Mouse (Mus musculus) CD4-positive helper T cell, adult 2 months (primary cell): ENCODE measurements around the gene Ptprt.

Source experiments
- DNase-seq: peaks from one replicate; pipeline ENCODE4 v3.0.0-alpha.2; 2012; ENCODE audit warnings: low read depth, missing footprints, low spot score

The Ptprt gene

DNA sequence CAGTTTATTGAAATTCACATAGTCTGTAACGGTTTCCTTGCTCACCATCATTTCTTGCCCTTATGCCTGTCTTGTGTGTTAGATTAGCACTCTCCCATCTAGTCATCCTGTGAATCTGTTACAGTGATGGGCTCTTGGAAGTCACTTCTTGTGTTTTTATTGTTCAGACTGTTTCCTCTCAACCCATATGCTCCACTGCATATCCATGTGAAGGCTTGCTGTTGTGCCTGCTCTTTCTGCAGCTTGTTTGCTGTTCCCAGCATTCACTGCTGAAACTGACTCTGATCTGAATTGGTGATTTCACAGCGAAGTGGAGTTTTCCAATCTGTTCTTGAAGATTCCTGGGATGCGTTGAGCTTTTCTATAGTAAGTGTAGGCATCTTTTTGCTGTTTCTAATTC, 678.6 kb downstream of the Ptprt start:
- no peak for DNase-seq

DNA sequence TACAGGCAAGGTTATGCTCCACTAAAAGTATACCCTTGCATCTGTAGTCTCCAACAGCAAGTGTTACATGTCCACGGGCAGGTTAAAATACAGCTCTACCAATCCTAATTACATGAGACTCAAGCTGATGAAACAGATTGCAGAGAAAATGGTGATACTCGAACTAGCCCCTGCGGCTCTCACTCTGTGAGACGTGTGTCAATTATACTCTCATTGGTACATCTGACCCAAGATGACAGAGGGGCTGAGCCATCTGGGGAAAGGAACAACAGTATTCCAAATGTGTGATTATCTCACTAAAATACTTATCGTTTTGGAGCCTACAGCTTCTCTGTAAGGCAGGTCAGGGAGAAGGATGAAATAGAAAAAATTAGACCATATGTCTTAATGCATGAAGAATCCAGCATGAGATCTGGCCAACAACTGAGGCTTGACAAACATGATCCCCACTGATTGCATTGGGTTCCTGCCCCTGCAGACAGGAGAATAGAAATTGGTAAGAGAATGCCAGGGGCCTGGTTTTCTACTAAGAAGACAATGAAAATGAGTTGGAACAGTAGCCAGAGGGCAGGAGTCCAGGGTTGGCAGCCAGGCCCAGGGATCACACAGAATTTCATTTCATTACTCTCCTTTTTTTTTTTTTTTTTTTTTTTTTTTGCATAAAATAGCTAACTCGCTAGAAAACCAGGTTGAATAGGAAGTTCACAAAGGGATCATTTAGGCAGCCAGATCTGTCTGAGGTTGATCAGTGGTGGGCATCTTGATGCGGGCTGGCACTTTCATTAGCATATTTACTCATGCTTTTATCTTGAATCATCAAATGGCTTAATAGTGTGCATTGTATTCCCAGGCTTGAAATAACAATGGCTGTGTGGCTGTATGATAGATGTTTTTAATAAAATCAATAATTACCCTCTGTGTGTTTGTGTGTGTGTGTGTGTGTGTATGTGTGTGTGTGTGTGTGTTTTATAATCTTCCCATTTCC, 699.5 kb downstream of the Ptprt start:
- DNase-seq = no peak

DNA sequence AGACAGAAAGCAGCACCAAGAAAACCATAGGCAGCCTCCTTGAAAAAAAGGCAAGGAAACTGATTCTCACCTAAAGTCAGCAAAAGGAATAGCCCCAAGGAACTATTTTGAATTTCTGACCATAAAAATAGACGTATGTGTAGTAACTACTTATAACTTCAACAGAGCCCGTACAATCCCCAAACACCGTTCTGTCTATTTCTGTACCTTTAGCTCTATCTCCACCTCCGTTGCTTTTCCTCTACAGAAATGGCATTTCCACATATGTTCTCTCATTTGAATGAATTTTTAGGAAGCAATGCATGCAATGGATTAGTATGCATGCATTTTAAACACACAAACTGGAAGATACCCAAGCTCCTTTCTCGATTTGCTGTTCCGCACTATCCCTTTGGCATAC, 715.5 kb downstream of the Ptprt start:
- no peak for DNase-seq

DNA sequence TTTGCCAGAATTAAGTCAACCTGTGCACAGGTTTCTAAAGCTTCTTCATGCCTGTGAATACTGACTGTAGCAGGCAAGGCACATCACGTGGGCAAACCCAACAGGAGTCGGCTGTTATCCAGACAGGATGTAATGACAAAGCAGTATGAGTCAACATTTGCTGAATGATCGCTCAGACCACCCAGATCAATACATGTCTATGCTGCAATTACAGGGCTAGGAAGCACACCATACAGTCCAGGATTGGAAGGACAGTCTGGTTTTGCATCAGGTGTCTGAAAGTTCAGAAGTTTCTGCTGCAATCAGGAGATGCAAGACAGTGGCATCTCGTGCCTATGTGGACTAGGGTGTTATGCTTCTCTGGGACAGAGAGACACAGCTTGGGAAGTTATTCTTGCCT, 716.3 kb downstream of the Ptprt start:
- no peak for DNase-seq

DNA sequence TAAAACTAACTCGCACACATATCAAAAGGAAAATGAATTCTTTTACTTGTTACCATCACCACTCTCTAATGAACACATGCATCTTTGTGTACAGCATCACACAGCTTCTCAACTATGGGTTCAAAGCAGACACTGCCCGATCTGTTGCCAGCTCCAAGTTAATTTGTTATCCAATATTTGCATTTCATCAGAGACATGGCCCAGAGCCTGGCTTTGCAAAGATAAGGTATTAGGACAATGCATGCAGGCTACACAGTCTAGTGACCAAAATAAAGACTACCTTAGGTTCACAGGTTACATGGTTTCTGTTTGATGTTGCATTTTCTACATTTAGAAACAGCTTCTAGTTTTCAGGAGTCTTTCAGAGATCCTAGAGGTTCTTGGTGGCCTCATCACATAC, 719.0 kb downstream of the Ptprt start:
- no peak for DNase-seq

DNA sequence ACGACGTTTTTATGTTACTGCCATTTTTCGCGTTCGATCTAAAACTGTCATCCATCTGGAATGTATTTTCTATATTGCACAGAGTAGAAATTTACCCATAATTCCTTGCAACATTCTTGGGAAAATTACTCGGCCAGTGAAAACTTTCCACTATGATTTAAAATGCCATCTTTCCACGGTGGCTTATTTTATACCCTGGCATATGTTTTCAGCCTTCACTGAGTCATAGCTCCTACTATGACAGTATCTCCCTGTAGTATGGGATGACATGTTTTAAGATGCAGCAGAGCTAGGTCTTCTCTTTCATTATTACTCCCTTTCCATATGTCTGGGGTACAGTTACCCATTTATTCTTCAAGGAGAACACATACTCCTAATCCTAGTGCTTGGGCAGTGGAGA, 753.7 kb downstream of the Ptprt start:
- DNase-seq = no peak

DNA sequence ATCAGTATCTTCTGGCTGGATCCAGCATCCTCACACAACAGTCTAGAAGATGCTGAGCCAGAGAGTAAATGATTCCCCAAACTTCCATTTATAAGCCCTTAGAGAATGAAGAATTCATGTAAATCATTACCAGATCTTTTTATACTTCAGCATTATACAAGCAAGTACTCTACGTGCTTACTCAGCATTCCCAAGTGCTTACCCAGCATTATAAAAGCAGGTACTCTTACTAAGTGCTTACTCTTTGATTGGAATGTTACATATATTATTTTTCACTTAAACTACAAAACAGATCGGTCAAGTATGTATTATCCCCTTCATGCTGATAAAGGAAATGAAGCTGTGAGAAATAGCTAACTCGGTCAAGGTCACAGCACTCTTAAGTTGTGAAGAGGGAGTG, 758.8 kb downstream of the Ptprt start:
- no peak for DNase-seq

DNA sequence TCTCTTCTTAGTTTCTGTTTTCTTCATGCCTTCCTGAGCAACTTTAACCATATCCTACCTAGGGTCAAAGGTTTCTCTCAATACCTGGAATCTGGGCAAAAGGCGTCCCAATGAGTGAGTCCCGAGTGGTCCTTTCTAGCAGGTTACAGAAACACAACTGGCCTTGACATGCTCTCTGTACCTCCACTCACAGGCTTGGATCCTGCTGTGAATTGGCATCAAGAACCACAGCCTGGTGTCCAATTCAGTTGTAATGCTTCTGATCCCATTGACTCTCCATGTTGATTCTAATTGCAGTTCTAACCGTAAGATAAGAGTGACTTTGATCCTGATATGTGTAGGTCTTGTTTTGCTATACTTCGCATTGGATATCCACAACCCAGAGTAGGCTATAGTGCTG, 776.5 kb downstream of the Ptprt start:
- DNase-seq = no peak

DNA sequence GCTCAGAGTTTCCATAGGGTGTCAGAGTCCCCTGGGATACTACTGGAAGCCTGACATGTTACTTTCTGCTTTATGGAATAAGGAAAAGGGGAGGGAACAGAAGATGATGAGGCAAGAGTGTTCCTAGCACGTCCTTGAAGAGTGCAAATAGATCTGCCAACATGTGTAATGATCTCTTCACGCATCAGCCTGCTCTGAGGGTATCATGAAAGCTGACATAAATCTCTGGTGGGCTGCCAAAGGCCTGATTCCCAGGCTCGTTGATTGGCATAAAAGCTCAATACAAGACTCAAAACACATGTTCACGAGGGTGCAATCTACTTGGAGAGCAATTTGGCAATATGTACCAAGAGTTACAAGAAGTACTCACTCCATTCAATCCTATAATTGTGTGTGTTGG, 778.4 kb downstream of the Ptprt start:
- no peak for DNase-seq

DNA sequence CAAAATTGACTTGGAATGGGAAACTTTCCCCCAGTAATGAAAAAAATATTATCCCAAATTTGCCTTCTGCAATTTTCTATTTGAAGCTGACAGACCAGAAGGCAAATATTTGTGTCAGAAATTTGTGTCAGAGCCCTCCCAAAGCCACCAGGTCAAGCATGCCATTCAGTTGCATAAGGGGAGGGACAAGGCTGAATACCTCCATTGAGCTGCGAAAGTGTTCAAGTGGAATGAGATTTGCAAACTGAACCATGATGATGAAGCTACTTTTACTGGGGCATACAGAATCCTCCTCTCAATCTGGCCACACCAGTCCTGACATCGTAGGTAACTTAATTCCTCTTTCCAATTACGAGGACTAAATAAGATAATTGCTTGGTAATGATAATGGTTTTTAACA, 780.0 kb downstream of the Ptprt start:
- DNase-seq = no peak

DNA sequence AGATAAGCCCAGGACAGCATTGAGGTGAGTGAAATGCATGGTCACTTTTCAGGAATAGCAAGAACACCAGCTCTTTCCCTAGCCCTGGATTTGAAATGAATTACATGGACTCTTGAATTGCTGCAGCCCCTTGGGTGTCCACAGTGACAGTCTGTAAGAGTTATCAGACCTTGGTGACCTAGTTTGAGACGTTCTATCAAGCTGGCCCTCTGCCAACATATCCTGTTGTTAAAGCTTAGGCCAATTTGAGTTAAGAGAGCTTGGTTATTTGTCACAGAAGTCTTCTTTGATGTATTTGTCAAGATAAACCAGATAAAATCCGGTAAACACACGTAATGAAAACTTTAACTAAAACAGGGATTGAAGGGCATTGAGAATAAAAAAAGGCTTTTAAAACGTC, 795.7 kb downstream of the Ptprt start:
- no peak for DNase-seq

DNA sequence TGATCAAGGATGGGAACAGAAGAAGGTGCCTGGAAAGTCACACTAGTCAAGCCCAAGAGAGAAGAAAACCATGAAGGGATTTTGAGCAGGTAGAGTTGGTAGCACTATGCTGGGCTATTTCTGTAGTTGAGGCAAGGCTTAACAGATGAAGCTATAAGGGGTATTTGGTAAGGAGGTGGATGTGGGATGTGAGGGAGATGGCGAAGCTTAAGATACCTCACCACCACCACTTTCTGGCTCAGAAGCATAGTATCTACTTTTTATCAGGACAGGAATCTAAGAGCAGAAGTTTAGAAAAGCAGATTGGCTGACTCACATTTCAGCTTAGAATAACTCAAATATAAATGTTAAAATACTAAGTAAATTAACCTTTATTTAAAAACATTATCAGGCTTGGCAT, 802.1 kb downstream of the Ptprt start:
- no peak for DNase-seq

DNA sequence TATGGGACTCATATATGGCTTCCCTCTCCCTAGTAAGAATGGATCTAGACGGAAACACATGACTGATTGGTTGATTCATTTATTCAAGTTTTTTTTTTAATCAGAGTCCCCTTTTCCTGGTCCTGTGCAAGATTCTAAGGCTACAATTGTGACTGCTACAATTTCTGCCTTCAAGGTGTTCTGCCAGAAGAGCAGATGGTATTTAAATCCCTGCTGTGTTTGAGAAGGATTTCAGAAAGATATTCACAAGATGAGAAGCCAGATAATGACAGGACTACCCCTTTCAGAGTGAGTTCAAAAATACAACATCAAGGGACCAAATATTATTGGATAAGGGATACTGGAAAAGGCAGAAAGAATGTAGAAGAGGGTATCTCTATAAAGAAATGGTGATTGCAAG, 802.6 kb downstream of the Ptprt start:
- DNase-seq = no peak

DNA sequence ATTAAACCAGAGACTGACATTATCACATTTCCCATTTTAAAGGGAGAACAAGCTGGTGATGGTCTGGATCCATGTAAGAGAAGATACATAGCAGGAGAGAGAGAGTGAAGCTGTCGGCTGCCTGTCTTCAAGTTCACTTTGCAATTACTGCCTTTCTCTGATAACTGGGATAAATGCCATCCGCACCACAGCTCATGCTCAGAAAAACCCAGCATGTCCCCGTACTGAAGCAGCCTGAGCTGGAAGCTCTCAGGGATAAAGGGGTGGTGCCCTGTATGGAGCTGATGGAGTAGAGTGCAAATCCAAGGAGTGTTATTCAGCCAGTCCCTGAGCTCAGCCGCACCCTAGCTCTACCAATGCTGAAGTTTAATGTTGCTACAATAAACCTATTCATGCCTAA, 825.9 kb downstream of the Ptprt start:
- DNase-seq = no peak

DNA sequence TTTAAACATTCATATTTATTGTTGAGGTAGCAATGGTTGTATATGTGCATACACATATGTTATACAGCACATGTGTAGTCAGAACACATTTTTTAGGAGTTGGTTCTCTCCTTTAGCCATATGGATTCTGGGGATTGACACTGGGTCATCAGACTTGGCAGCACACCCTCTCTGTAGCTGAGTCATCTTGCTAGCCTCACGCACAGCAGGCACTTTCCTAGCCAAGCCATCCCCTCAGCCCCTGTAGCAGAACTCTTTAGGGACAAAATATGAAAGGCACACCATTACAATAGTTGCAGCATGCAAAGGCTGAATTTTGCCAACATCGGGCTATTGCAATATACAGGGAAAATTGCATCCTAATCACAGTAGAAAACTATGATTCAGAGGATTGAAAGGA, 827.1 kb downstream of the Ptprt start:
- DNase-seq = no peak

DNA sequence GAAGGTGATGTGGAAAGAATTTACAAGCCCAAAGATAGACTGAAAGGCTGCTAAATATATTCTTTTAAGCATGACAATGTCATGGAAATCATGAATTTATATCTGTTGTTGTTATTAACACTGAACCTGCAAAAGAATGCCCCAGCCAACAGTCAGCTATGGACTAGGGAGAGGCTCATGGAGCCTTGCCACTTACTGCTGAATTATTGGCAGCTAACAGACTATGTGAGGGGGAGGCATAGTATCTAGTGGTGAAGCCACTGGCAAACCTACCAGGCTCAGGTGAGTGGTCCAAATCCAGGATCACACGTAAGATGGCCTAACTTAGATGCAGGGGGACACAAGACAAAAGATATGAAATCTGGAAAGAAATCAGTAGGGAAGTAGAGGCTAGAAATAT, 847.6 kb downstream of the Ptprt start:
- DNase-seq = no peak

DNA sequence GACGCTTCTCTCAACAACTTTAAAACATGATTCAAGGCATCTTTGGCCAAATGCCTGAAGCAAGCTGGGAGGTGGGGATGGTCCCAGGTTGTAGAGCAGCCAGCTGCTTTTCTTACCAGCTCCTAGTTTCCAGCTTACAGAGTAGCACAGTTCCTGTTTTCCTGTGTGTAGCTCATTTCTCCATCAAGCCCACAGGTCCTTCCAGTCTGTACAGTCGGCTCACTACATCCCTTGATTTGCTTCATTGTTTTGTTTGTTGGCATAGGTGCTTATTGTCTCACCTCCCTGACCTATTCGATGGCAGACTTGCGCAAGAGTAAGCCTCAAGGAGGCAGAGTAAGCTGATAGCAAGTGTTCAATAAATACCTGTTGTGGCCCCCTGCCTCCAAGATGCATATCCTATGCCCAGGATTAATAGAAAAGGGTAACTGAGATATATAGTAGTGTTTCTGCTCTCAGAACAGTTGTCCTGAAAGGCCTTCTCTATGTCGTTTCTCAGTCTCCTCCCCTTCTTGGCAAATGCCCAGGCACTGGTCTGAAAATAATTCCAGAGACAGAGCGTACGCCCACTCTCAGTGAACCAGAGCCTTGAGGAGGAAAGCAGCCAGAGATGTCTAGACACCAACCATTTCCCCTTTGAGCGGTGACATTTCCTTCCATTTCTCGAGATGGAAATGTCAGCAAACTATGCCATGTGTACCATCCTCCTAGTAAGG, 852.7 kb downstream of the Ptprt start:
- no peak for DNase-seq

DNA sequence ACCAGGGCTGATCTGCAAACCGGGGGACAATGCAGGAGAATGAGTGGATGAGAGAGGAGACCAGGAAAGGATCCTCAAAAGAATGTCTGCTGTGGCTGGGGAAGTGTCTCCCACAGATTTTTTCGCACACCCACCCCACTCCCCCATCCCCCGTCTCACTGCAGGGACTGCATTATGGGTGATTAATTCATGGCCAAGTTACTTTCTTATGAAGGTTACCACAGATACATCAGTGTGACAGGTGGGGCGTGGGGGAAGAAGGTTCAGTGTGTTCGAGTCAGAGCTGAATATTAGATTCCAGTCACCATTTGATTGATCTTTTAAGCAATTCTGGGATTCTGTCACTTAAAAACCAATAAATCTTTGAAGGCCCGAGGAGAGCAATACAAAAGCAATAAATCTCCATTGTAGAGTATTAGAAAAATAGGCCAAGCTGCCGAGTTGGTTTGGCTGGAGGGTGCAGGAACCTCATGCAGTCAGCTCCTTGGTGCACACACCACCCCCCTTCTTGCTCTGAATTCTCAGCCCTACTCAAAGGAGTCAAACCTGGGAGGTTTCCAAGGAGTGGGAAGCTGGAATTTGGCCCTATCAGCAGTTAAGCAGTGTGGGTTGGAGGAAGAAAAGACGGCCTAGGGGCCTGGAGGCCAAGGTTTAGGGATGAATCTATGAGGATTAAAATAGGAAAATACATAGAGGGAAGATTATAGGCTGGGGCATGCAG, 854.5 kb downstream of the Ptprt start:
- no peak for DNase-seq

DNA sequence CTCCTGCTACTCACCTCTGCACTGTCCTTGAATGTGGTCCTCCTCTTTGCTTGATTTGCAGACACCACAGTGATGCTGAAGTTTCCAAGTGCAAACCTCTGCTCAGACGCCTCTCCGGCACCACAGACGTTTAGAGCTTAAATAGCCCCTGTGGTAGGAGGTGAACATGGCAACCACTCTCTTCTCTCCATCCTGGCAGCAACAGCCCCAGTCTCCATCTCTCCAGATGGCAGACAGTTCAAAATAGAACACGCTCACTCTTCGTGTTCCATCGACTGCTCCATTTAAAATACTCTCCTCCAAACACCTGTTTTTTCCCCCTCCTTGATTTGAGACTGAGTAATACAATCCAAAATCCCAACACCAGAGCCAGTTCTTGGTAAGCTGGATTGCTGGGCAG, 861.0 kb downstream of the Ptprt start:
- no peak for DNase-seq

DNA sequence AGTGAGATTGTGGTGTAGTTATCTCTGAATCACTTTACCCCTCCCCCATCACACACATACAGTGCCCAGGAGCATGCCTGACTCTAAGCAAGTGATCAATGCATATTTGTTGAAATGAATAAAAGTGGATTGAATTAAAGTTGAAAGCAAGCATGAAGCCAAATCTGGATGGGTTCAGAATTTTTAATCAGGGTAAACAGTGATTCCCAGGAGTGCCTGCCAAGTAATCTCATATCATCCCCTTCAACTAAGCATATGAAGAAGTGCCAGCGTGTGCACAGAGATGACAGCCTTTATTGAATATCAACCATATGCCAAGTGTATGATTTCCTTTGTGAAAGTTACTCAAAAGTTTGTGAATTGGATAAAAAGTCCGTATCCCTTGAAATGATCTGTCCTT, 893.4 kb downstream of the Ptprt start:
- no peak for DNase-seq

DNA sequence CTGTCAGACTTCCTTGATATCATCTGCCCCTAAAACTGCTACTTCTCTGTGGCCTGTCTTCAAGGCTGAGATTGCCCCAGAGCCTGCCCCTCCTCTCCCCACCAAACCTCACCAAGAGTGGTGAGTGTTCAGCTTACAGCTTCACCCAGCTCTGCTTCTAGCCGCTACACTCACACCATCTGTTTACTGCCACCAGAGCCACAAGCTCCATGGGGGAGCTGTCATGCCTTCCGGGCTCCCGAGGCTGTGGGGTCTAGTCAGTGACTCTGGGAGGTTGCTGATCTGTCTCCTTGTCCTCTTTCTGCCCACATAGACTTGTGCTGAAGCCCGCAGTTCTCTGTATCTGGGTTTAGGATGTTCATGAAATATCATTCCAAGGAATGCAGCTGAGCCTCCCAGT, 947.9 kb downstream of the Ptprt start:
- DNase-seq = no peak

DNA sequence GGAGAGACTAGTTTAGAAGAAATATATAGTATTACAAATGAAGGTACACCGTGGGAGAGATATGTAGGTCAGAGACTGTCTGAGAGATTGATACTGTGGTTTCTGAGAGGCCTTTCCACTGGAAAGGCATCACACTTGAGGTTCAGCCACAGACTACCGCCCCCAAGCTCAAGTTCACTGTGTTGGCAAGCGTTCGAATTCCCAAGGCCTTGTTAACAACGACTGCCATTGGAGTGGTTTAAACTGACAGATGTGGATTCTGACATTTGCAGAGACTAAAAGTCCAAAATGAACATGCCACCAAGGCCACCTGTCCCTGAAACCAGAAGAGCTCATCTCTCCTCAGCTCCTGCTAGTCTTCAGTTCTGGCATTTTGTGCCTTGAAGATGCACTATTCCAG, 951.6 kb downstream of the Ptprt start:
- DNase-seq = no peak
